Mouse (Mus musculus) CH12.LX (cell line): ENCODE results near the gene Brca1. TPM values are rescaled to one million over a fixed set of nuclear protein-coding genes. Genes with fewer than 3 reads are reported as not detected.

Source experiments
- DNase-seq: peaks from one replicate; pipeline ENCODE4 v3.0.0-alpha.2; 2013; ENCODE audit errors: extremely low read depth
- H3K27ac ChIP-seq: 2 replicates; pipeline ENCODE4 v1.5.1; 2012; ENCODE audit warnings: low read depth, mild to moderate bottlenecking, control low read depth, moderate library complexity; ENCODE audit not compliant: insufficient read depth
- H3K27me3 ChIP-seq: replicated peaks from 2 replicates; pipeline ENCODE3; 2012; ENCODE audit warnings: inconsistent platforms
- H3K36me3 ChIP-seq, 2 experiments: replicated peaks in 1 of 2; 2 replicates each; pipeline versions ENCODE3 to v1.6.1; 2012; ENCODE audit warnings: inconsistent platforms in 1 of 2, low read length in 1 of 2, mild to moderate bottlenecking in 1 of 2, mixed read lengths in 1 of 2, moderate library complexity in 1 of 2; ENCODE audit not compliant: control insufficient read depth in 1 of 2, insufficient read depth in 1 of 2
- H3K4me1 ChIP-seq, 2 experiments: 2 replicates each; pipeline ENCODE4 v1.6.1; 2012; ENCODE audit warnings: inconsistent platforms in 1 of 2, moderate library complexity in 1 of 2; ENCODE audit not compliant: insufficient read depth in 2 of 2, control insufficient read depth in 1 of 2
- H3K4me2 ChIP-seq: 2 replicates; pipeline ENCODE4 v1.6.1; 2012; ENCODE audit warnings: low read depth, mild to moderate bottlenecking, control low read depth; ENCODE audit not compliant: poor library complexity, insufficient read depth, severe bottlenecking
- H3K4me3 ChIP-seq, 3 experiments: fragments of 150-350 bp in 1 of 3; sonication (generic) in 1 of 3; replicated peaks in 1 of 3; 2 replicates each; pipeline versions ENCODE3 to v1.5.1; 2011 to 2012; ENCODE audit warnings: low read depth in 2 of 3, low read length in 2 of 3, mild to moderate bottlenecking in 2 of 3, moderate library complexity in 2 of 3, control low read depth in 1 of 3, improper control_type of control experiment in 1 of 3, inconsistent platforms in 1 of 3, mixed read lengths in 1 of 3; ENCODE audit not compliant: poor library complexity in 1 of 3
- H3K79me2 ChIP-seq: replicated peaks from 2 replicates; pipeline ENCODE4 v1.6.1; 2012; ENCODE audit warnings: mild to moderate bottlenecking, moderate library complexity; ENCODE audit not compliant: control insufficient read depth, poor library complexity, insufficient read depth, severe bottlenecking; ENCODE audit errors: extremely low read depth
- H3K9ac ChIP-seq: 2 replicates; pipeline ENCODE4 v1.6.1; 2012; ENCODE audit warnings: low read depth, mild to moderate bottlenecking, control low read depth, moderate library complexity; ENCODE audit not compliant: insufficient read depth
- H3K9me3 ChIP-seq: replicated peaks from 2 replicates; pipeline ENCODE3; 2012; ENCODE audit warnings: low read length, inconsistent platforms, mixed read lengths
- CHD2 ChIP-seq: IDR thresholded peaks from 2 replicates; pipeline ENCODE4 v1.6.1; 2011; ENCODE audit warnings: low read length, improper control_type of control experiment
- GABPA ChIP-seq: IDR thresholded peaks from 2 replicates; pipeline ENCODE4 v1.6.1; 2012; ENCODE audit warnings: low read depth, low read length, improper control_type of control experiment, inconsistent platforms; ENCODE audit not compliant: insufficient replicate concordance
- JUND ChIP-seq: conservative IDR thresholded peaks from 2 replicates; pipeline ENCODE4 v1.6.1; 2011; ENCODE audit warnings: low read depth, low read length, improper control_type of control experiment
- KAT2A ChIP-seq: IDR thresholded peaks from 2 replicates; pipeline ENCODE4 v1.6.1; 2012; ENCODE audit warnings: low read length, improper control_type of control experiment, inconsistent platforms; ENCODE audit not compliant: insufficient replicate concordance
- MAFK ChIP-seq: IDR thresholded peaks from 2 replicates; pipeline ENCODE4 v1.6.1; 2011; ENCODE audit warnings: low read length, improper control_type of control experiment; ENCODE audit not compliant: insufficient replicate concordance
- MAX ChIP-seq: IDR thresholded peaks from 2 replicates; pipeline ENCODE4 v1.6.1; 2011; ENCODE audit warnings: low read length, improper control_type of control experiment
- NRF1 ChIP-seq: IDR thresholded peaks from 2 replicates; pipeline ENCODE4 v1.6.1; 2014; ENCODE audit warnings: low read depth, mild to moderate bottlenecking, inconsistent platforms, low read length, improper control_type of control experiment, moderate library complexity
- POLR2A ChIP-seq: IDR thresholded peaks from 2 replicates; pipeline ENCODE4 v1.6.1; 2011; ENCODE audit warnings: low read depth, mild to moderate bottlenecking, improper control_type of control experiment, low read length
- POLR2AphosphoS2 ChIP-seq: IDR thresholded peaks from 2 replicates; pipeline ENCODE4 v1.6.1; 2011; ENCODE audit warnings: low read depth, low read length, improper control_type of control experiment
- RAD21 ChIP-seq: IDR thresholded peaks from 2 replicates; pipeline ENCODE4 v1.6.1; 2011; ENCODE audit warnings: low read depth, mild to moderate bottlenecking, low read length, improper control_type of control experiment, moderate library complexity
- SMC3 ChIP-seq: IDR thresholded peaks from 2 replicates; pipeline ENCODE4 v1.6.1; 2011; ENCODE audit warnings: low read depth, low read length, improper control_type of control experiment
- ZC3H11A ChIP-seq: IDR thresholded peaks from 2 replicates; pipeline ENCODE4 v1.6.1; 2012; ENCODE audit warnings: low read depth, mild to moderate bottlenecking, inconsistent platforms, low read length, improper control_type of control experiment
- ZMIZ1 ChIP-seq: IDR thresholded peaks from 2 replicates; pipeline ENCODE4 v1.6.1; 2012; ENCODE audit warnings: low read depth, mild to moderate bottlenecking, inconsistent platforms, low read length, improper control_type of control experiment
- dilution Hi-C: fragments of 300-500 bp; cut with MboI; formaldehyde crosslinking; loops from 2 replicates; pipeline ENCODE4 v1.14.3; 2020; ENCODE audit warnings: low sequenced_read_pairs; ENCODE audit not compliant: extremely low pct_unique_long_range_greater_than_20kb, extremely low pct_ligation_motif_present
- in situ Hi-C: fragments of 300-500 bp; cut with MboI; formaldehyde crosslinking; loops from 3 replicates; pipeline ENCODE4 v1.14.3; 2019; ENCODE audit warnings: low sequenced_read_pairs, low pct_ligation_motif_present, low pct_unique_long_range_greater_than_20kb, mixed read lengths
- polyA plus RNA-seq: library from polyadenylated mRNA; unstranded; fragments of >175 nt; gene quantifications from 2 replicates; pipeline ENCODE4 v1.2.1, GENCODE M21; 2012; ENCODE audit warnings: low read depth; ENCODE audit not compliant: insufficient read length
- total RNA-seq, 2 experiments: library from RNA; depleted of rRNA; stranded (reverse); fragments of 300-350 nt in 1 of 2; fragments of >200 nt in 1 of 2; gene quantifications; 2 replicates each; pipeline ENCODE4 v1.2.3; 2012 to 2014

The Brca1 gene
- total and polyA plus RNA-seq, 3 experiments, result 31.3 to 37.5 (median 33.0) TPM

DNA sequence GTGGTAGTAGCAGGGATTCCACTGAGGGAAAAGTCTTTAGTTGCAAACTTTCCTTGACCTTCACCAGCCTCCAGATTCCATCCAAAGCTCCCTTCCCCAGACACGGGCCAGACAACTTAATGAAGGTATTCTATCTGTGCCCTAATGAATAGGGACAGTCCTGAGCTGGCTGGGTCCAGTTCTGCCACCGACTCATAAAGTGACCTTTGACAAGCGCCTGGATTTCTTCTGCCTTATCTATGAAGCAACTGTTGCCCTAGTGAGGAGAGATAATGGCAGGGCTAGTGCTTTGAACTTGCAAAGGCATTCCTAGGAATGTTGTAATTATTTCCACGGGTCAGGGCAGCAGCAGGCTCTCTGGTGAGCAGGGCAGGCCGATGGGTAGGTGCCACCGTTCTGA, 70.8 kb downstream of the Brca1 start:
- H3K27me3 ChIP-seq, result no peaks in the 10 kb centered on the region
- H3K79me2 ChIP-seq, result no peaks in the 10 kb centered on the region
- no peak for DNase-seq
- in situ Hi-C loops, result no loop called here
- H3K4me1 ChIP-seq, result peaks cover 6 to 7% of the 10 kb centered on the region in 2 experiments; a peak in 3 of 4 replicates
- H3K4me3 ChIP-seq, result no peak overlapping the region
- TF ChIP-seq CHD2, result no peak
- no peak overlapping the region for H3K4me2 ChIP-seq
- H3K9ac ChIP-seq, result no peak overlapping the region
- peaks cover 0 to 5% of the 10 kb centered on the region in 2 experiments for H3K36me3 ChIP-seq
- dilution Hi-C loops, result no loop called here
- no peak overlapping the region for H3K27ac ChIP-seq
- H3K9me3 ChIP-seq, result no peaks in the 10 kb centered on the region

- dilution Hi-C loops, result no loop called here
- H3K4me1 ChIP-seq, result peaks cover 3 to 7% of the 10 kb centered on the region in 2 experiments
- H3K79me2 ChIP-seq, result no peaks in the 10 kb centered on the region
- no peaks in the 10 kb centered on the region for H3K9me3 ChIP-seq
- H3K36me3 ChIP-seq, result no peaks in the 10 kb centered on the region
- no peak overlapping the region for H3K4me3 ChIP-seq
- no peak for DNase-seq
- no peak overlapping the region; the same call in 1 of the 2 replicates for H3K9ac ChIP-seq
- no peak overlapping the region for H3K27ac ChIP-seq
- TF ChIP-seq NRF1 (0 out of 2 replicates have a peak, but pooled peaks have one; percentile 15), POLR2A (peak; percentile 53; the same call in 1 of the 2 replicates), RAD21 (no peak), ZC3H11A (no peak)
- TF ChIP-seq, all 38 proteins: peak for 2
- no peaks in the 10 kb centered on the region for H3K27me3 ChIP-seq
- in situ Hi-C loops, result no loop called here
- H3K4me2 ChIP-seq, result peak overlapping the region; percentile 17
Observed at GRCm38 (mm10) chr11:101479171-101479635, 72.6 kb downstream of the Brca1 start.

DNA sequence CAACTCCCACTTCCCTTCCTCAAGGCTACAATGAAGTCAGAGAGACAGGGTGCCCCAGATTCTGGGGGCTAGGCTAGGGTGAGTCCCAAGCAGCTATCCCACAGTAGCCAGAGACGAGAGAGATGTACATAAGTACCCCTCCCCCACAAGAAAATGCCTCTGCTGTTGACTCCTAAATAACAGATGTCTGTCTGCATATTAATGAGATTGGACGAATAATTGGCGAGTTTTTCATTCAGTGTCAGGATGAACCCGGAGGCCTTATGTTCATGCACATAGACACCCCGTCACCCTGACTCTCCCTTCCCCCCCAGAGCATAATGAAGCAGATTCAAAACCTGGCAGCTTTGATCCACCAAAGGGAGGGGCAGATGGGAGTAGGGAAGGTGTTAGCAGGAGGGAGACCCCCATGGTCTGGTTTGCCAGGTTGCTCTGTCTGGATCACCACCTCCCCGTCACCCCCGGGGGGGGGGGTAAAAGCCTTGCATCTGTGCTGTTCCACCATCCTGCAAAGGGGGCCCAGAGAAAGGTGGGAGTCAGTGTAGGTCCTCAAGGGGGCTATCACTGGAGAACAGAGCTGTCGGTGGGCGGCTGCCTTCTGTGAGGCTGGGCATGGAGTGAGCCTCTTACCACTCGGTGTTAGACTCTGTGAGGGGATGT, 74.1 kb downstream of the Brca1 start:
- H3K27me3 ChIP-seq, result no peaks in the 10 kb centered on the region
- no peak for DNase-seq
- dilution Hi-C loops, result no loop called here
- no peak overlapping the region for H3K9ac ChIP-seq
- no peaks in the 10 kb centered on the region for H3K9me3 ChIP-seq
- peaks cover 10 to 16% of the 10 kb centered on the region in 2 experiments for H3K4me1 ChIP-seq
- no peak overlapping the region for H3K4me2 ChIP-seq
- TF ChIP-seq SMC3 (no peak), RAD21 (no peak), ZMIZ1 (no peak), JUND (no peak), GABPA (no peak), POLR2AphosphoS2 (no peak), MAFK (no peak), MAX (no peak), KAT2A (no peak)
- no peak overlapping the region for H3K27ac ChIP-seq
- in situ Hi-C loops, result no loop called here
- no peak overlapping the region for H3K4me3 ChIP-seq
- no peaks in the 10 kb centered on the region for H3K36me3 ChIP-seq
- H3K79me2 ChIP-seq, result no peaks in the 10 kb centered on the region
